Mouse (Mus musculus) thymus, postnatal 36 days (tissue): ENCODE measurements around the gene Spock1.
"Not testable (repeated sequence)": the region's sequence is repeated elsewhere in the genome, so short reads cannot be mapped to it uniquely, and the experiment has no call there.

Experiments used
- DNase-seq, 2 experiments: peaks; one replicate each; pipeline ENCODE4 v3.0.0; 2022; ENCODE audit warnings: mixed read lengths in 2 of 2

Gene Spock1

GRCm38 (mm10) chr13:57470922-57471321, 437.2 kb downstream of the Spock1 start:
- not testable (repeated sequence) for DNase-seq

DNA sequence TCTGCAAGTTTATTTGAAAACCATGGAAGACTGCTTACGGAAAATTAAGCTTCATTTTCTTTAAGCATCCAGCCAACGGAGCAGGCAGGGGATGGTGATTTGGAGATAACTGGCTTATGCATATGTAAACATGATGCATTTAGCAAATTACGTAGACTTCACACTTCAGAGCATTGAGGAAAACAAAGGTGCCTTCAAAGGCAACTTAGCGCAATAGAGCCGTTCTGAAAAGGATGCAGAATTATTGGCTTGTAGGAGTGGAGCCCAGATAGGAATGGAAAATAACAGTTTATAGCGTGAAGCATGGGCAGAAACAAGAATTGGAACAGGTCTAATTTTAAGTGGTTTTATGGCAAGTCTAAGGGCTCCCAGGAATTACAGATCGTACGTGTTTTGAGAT, 448.2 kb downstream of the Spock1 start:
- DNase-seq = no peak

- DNase-seq = no peak
Observed at GRCm38 (mm10) chr13:57450189-57450821, 457.8 kb downstream of the Spock1 start.

- no peak for DNase-seq
Observed at GRCm38 (mm10) chr13:57448906-57449305, 459.2 kb downstream of the Spock1 start.

- no peak for DNase-seq
Observed at GRCm38 (mm10) chr13:57444977-57445376, 463.2 kb downstream of the Spock1 start.

GRCm38 (mm10) chr13:57440111-57440510, 468.0 kb downstream of the Spock1 start:
- DNase-seq = no peak

DNA sequence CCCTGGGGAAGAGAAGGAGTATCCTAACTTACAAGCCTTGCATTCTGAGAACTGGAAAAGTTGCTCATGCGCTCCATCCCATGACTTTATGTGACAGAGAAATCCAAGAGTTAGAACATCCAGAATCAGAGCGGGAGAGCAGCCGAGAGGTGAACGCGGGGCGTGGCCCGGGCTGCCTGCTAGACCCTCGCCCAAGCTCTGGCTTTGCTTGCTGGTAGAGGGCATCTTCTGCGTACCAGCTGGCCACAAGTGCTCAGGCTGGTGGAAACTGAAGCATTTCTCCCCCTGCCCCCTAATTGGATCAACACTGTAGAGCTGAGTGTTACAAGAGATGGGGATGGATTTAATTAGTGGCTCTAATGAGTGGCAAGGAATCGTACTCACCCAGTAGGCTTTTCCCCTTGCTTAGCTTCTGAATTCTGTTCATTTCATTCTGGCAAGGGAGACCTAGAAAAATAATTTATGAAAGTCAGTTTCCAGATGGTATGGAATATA, 472.4 kb downstream of the Spock1 start:
- DNase-seq = no peak

GRCm38 (mm10) chr13:57433848-57434247, 474.3 kb downstream of the Spock1 start:
- DNase-seq = no peak

DNA sequence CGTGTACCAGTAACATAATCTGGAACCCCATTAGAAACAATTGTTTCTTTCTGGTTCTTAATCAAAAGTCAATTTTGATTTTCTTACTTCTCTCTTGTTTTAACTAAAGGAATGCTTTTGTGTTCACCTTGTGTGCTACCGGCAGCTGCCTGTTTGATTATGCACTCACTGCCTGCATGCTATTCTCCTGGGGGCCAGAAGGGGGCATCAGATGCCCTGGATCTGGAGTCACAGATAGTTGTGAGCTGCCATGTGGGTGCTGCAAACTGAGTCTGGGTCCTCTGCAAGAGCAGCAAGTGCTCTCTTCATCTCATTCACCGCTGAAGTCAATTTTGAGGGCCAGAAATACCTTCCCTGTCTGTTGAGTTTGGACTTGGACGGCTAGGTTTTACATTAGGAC, 476.3 kb downstream of the Spock1 start:
- DNase-seq = no peak

DNA sequence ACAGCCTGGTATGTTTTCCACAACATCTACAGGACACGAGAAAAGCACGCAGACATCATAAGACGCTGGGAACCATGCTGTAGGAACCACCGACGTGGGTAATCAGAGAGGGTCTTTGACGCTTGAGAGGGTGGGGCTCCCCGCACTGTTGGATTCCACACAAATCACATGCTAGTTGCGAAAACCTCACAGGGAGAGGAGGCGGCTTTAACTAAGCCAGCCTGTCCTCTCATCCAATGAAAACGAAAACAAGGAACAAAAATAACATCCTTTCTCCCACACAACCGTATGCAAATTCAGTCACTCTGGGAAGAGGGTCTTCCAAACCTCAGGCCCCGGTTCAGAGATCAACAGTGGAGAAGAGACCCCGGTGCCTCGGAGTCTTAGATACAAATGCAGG, 479.3 kb downstream of the Spock1 start:
- DNase-seq = no peak

DNA sequence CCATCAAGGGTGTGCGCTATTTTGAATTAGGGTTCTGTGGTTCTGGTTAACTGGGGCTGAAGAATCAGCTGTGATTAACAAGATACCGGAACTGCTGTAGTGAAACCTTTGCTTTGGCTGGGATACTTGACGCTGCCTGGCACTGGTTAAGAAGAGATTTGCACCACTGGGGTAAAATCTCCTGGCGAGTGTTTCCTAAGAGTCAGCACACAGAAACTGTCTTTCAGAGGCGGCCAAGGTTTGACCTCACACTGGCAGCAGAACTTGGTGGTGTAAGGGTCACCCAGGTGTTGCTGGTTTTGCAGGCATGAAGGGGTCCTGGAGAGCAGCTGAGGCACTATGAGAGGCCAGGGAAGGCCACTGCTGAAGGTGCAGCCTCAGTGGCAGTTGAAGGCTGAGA, 489.4 kb downstream of the Spock1 start:
- no peak for DNase-seq

DNA sequence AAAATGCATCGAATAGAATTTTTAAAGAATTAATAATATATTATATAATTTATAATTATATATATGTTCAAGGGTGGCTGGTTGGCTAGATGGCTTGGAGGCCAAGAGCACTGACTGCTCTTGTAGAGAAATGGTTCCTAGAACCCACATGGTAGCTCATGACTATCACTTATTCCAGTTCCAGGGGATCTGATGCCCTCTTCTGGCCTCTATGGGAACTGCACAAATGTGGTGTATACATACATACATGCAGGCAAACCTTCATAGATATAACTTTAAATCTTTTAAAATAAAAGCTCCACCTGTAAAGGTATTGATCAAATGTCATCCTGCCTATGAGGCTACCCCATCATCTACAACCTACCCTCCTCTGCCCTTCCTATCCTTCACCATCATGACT, 493.4 kb downstream of the Spock1 start:
- DNase-seq = no peak

- no peak for DNase-seq
Observed at GRCm38 (mm10) chr13:57407666-57408065, 500.5 kb downstream of the Spock1 start.

- no peak for DNase-seq
Observed at GRCm38 (mm10) chr13:57402386-57402785, 505.7 kb downstream of the Spock1 start.

GRCm38 (mm10) chr13:57372141-57372700, 535.9 kb downstream of the Spock1 start:
- no peak for DNase-seq
